Mouse (Mus musculus): ENCODE measurements at regions not wholly inside any gene's neighbourhood (a gene's known extent, or its start where the extent isn't known, plus 50 kb on each side); places are given as distances from the start of the nearest gene placed in this dataset.
A peak's percentile ranks its signal among the peaks of the same experiment; 100 is the strongest.
"Not testable (repeated sequence)": the region's sequence is repeated elsewhere in the genome, so short reads cannot be mapped to it uniquely, and the experiment has no call there.

DNA sequence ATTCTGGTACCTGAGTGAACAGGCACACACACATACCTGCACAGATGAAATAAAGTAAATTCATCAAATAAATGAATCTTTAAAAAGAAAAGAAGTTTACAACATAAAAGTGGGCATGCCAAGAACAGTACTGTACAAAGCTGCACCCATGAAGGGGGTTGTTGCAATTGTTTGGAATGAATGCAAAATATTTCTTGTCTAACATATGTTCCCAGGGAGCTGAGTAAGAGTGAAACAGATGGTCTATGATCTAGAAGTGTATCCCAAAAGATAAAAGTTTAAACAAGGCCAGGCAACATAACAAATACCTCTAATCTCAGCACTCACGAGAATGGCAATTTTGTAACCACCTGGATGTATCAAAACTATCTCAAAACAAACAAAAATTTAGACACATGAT, 1685.5 kb upstream of the Dsel start:
- intact Hi-C loops (cut with DNase I) = no loop called here
- DNase-seq (ENCODE audit: low spot score in 2 of 2) = peak in 1 of 2 experiments; percentile 57

DNA sequence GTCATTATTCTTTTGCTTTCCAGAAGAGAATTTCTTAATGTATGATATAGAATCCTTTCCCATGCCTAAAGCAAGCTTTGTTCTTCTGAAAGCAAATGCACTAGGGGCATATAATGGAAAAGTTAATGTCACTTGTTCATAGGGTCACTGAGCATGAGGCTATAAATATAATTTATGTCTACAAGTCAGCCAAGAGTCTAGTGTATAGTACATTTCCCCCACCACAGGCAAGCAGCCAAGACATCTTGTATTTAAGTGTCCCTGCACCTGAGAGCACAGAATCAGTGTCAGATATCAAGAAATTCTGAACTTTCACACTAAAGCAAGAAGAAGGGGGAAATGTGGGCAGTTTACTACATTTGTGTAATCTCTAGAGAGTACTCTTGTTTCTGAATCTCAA, 1675.3 kb upstream of the Dsel start:
- DNase-seq (ENCODE audit: low spot score in 2 of 2) = no peak
- intact Hi-C loops (cut with DNase I) = no loop called here

DNA sequence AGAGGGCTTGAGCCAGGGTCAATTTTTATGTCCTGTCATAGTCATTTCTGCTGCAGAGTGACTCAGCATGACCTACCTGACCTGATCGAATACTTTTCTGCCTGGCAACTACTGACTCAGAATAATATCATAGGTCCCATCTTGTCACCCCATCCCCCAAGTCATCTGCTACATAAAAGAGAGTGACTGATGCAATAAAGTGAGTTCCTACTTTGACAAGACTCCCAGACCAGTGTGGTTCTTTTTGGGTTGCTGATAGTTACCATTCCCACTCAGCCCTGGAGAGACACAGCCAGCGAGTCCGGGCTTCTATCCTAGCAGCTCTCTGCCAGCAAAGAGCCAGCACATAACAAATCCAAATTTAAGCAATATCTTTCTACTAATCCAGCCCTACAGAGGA, 1665.8 kb upstream of the Dsel start:
- intact Hi-C loops (cut with DNase I) = no loop called here
- DNase-seq (ENCODE audit: low spot score in 2 of 2) = no peak

DNA sequence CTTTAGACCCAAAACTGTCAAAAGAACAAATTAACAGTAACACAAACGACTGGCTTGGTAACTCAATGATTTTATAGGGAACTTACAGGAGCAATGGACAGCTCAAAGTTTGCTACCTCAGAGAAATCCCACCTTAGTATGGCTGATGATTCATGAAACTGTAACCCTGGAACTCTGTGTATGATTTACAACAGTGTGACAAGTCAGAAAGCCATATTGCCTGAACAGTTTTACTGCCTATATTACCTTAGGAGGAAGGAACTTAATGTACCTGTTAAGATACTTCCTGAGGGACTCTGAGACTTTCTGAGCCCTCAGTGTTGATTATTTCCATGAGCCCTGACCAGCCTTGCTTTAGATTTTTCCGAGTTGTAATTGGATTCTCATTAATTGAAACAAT, 1631.3 kb upstream of the Dsel start:
- no peak for DNase-seq (ENCODE audit: low spot score in 2 of 2)
- intact Hi-C loops (cut with DNase I) = no loop called here

DNA sequence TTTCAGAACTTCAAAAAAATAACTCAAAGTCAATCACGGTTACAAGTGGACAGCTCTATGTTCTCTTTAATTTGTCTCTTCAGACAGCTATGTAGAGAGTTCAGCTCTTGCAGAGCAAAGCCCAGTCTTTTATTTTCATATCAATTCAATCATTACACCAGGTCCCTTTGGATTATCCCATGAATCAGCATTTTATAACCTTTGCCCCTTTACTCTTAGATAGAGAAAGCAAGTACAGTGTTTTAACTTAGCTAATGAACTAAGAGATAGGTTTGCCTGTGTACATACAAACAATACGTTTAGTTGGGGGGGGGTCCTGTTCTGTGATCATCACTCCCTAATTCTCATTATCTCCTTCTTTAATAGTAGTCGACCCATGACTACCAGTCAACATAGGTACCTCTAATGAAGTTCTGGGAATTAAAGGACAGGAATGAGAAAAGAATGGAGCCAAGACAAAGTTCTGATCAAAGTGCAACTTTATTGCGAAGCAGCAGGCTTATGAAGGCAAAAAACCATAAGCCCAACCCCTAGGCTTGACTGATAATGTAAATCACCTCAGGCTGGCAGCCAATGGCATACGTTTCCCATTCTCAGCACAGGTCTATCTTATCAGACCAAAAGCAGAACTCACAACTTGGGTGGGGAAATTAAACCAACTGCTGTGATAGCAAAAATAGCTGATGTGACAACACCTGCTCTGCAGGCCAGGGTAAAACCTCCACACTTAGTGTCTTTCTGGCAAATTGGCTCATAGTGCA, 1625.7 kb upstream of the Dsel start:
- intact Hi-C loops (cut with DNase I) = no loop called here
- no peak for DNase-seq (ENCODE audit: low spot score in 2 of 2)

DNA sequence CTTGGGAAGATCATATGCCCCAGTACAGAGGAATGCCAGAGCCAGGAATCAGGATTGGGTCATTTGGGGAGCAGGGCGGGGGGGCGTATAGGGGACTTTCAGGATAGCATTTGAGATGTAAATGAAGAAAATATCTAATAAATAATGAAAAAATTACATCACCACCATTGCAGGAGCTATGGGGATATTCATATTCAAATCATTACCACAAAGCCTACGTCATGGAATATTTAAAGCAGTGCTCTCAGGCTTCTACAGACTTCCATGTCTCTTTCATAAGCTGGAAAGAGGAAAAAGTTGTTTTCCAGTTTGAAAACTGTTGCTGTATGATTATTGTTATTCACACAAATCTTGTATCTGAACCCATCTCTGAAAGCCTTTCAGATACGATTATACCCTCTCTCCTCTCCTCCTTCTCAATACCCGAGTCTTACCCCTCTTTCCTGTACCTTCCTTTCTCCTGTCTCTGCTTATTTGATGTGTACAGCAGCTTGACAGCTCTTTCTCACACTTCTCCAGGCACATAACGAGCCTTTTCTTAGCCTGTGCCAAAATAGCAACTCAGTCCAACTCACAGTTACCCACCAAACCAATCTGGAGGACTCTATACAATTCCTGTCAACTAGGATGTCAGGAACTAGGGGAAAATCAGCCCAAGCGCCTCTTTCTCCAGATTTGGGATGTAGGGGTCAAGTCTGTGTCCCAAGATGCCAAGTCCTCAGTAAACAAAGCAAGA, 1592.0 kb upstream of the Dsel start:
- intact Hi-C loops (cut with DNase I) = no loop called here
- peak in 1 of 2 experiments; percentile 28 for DNase-seq (ENCODE audit: low spot score in 2 of 2)

DNA sequence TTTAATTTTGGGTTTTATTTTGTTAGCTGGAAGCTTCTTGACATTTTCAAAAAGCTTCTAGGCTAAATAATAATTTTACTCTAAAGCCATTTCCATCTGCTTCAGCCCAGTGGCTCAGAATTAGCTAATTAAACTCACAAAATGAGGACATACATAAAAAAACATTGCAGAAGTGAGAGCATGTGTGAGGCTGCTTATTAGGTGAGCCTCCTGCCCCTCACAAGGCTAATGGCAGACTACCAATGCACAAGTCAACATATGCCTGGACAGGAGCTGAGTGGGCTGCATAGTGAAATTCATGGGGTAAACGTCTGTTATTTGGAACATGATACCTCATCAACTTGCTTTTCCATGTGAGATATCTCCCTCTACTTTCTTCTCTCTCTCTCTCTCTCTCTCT, 1569.0 kb upstream of the Dsel start:
- intact Hi-C loops (cut with DNase I) = no loop called here
- no peak for DNase-seq (ENCODE audit: low spot score in 2 of 2)

DNA sequence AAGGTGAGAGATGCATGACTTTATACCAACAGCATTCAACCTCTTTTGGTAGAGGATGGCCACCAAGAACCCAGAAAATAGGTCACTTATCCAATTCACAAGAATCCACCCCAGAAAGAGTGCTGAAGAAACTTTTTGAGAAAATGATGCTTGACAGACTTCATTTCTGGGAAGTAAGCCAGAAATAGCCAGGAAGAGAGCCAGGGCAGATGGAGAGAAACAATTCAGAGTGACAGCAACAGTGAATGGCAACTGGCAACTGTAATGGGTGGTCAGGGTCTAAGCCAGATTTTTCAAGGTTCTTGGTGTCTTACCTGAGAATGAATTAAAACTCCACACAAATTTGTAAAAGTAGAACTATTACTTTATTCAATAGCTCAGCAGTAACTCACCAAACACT, 1566.5 kb upstream of the Dsel start:
- DNase-seq (ENCODE audit: low spot score in 2 of 2) = peak in 1 of 2 experiments; percentile 7
- intact Hi-C loops (cut with DNase I) = no loop called here

DNA sequence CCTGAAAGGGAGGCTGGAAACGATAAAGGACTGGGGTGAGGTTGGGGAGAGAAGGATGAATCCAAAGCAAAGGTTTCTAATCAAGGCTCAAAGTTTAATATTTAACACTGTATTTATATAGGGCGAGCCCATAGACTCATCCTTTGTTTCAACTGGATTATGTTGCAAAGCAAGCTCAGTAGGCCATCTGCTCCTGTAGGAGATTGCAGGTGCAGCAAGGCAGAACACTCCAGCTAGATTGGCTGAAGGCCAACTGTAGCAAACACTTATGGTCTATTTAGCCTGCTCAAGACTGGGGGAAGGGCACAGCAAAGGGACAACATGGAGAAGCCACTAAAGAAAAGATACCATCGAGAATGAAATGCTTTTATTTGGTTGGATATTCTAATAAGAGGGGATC, 1548.1 kb upstream of the Dsel start:
- intact Hi-C loops (cut with DNase I) = no loop called here
- DNase-seq (ENCODE audit: low spot score in 2 of 2) = peak in 1 of 2 experiments; percentile 6

DNA sequence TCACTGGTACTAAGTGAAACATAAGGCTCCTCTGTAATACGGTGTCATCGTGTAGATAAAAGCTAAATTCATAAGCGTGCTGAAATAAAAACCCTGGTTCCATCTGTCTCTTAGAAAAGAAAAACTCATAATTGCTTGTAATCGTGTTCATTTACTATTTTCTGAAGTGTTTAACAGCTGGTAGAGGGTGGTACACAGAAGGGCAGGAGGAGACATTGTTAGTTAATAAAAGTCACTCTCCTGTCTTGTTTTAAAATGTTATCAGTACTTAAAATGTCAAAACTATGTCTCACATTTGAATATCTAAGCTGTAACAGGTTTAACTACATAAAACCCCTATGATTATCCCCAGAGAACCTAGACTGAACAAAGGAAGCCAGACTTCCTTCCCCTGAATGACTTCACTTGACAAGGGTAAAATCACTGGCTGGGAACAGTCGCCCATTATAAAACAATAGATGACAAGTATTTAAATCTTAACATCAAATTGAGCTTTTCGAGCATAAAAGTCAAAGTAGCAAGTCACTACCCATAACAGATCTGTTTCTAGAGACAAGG, 1530.6 kb upstream of the Dsel start:
- intact Hi-C loops (cut with DNase I) = no loop called here
- peak in 1 of 2 experiments; percentile 31 for DNase-seq (ENCODE audit: low spot score in 2 of 2)

DNA sequence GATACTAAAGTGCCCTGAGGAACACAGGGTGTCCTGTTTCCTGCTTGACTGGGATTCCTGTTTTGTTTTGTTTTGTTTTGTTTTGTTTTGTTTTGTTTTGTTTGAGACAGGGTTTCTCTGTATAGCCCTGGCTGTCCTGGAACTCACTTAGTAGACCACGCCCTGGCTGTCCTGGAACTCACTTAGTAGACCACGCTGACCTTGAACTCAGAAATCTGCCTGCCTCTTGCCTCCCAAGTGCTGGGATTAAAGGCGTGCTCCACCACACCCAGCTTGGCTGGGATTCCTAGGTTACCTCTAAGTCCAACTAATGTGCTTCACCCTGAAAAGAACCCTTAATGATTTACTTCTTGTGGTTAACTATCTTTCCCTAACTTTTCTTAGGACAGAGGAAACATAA, 1529.6 kb upstream of the Dsel start:
- DNase-seq (ENCODE audit: low spot score in 2 of 2); intact Hi-C loops (cut with DNase I): not testable (repeated sequence)

DNA sequence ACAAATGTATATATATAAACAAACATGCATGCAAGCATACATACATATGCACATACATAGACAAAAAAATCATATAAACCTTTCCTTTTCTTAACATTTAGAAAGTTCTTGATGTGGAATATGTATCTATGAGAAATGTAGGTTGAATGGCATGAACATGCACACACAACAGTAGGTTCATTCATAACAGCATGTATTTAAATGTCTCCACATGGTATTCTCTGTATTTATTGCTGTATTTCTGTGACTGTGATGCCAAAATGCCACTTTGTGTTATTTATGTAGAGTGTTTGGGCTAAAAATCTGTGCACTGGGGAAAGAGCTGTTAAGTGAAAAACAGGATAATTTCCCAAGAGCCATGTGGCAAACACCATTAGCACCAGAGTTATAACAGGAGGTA, 1528.2 kb upstream of the Dsel start:
- intact Hi-C loops (cut with DNase I) = no loop called here
- DNase-seq (ENCODE audit: low spot score in 2 of 2) = peak in 1 of 2 experiments; percentile 3

DNA sequence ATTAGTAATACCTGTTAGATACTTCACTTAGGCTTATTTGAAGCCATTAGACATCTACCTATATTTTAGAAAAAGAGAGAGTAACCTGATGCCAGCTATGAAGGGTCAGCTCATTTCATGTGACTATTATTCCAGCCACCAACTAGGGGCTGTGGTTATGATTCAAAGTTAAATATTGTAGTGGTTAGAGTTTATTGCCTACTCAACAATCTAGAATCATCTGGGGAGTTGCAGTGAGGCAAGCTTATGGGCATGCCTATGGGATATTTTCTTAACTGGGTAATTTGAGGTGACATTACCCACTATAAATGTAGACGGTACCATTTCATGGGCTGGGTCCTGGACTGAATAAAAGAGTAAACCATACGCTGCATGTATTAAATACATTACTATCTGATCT, 1525.2 kb upstream of the Dsel start:
- no peak for DNase-seq (ENCODE audit: low spot score in 2 of 2)
- intact Hi-C loops (cut with DNase I) = no loop called here

DNA sequence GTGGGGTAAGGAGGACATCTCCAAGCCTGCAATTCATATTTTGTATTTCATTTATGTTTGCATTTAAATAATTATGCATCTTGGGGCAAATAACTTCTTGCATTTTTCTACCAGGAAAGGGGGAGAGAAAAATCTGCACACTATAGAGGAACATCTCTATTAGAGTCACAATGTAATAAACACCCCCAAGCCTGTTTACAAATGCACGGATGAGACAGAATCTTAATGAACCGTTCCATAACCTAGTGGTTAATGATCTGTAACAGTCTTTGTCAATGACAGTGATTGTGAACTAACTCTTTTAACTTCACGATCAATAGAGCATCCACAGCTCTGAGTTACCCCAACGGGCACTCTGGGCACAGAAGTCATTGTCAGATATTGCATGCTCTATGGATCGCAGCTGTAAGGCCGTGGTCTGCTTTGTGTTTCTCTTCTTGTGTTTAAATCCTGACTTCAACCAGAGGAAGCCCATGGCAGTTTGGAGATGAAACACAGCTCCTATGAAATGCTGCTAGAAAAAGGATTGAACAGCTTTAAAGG, 1520.2 kb upstream of the Dsel start:
- no peak for DNase-seq (ENCODE audit: low spot score in 2 of 2)
- intact Hi-C loops (cut with DNase I) = no loop called here

DNA sequence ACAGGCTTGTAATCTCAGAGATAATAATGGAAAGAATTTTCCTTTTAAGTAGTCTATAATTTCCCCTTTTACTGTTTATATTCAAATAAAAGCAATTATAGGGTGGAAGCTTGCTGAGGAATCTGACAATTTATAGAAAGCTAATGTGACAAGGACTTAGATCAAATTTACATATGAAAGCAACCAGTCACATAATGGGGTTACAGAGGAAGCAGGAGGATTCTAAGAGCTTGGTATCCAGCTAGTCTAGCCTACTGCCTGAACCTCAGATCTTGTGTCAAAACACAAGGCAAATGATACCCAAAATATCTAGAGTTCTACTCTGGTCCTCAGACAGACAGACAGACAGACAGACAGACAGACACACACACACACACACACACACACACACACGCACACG, 1519.0 kb upstream of the Dsel start:
- DNase-seq (ENCODE audit: low spot score in 2 of 2) = no peak
- intact Hi-C loops (cut with DNase I) = no loop called here

DNA sequence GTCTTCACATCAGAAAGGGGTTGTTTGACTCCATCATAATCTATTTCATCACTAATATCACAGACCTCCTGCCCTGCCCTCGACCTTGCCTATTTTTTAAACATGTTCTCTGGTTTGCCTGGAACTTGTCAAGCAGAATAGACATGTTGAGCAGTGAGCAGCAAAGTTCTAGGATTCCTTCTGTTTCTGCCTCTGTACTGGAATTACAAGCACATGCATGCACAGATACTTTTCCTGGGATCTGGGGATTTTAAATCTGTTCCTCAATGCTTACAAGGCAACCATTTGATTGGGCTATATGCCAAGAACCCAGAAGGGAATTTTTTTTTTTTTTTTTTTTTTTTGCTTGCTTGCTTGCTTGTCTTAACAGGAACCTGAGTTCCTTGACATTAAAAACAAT, 1508.0 kb upstream of the Dsel start:
- DNase-seq (ENCODE audit: low spot score in 2 of 2) = peak in 1 of 2 experiments; percentile 29
- intact Hi-C loops (cut with DNase I) = no loop called here

DNA sequence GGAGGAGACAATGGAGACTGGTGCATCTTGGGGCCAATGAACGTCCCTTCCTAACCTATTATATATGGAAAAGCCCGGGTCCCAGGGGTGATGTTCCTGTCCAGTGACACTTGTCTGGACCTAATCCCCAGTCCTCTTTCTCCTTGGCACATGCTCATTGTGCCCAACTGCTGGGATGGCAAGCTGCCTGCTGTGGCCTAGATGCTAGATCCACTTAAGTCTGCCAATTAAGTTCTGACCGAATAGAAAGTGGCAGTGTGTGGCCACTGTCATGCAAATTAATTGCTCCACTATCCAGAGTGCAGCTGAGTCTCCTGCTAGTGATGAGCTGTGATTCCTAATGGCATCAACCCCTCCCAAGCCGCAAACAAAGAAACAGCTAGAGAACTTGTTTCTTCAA, 1493.5 kb upstream of the Dsel start:
- intact Hi-C loops (cut with DNase I) = no loop called here
- no peak for DNase-seq (ENCODE audit: low spot score in 2 of 2)

DNA sequence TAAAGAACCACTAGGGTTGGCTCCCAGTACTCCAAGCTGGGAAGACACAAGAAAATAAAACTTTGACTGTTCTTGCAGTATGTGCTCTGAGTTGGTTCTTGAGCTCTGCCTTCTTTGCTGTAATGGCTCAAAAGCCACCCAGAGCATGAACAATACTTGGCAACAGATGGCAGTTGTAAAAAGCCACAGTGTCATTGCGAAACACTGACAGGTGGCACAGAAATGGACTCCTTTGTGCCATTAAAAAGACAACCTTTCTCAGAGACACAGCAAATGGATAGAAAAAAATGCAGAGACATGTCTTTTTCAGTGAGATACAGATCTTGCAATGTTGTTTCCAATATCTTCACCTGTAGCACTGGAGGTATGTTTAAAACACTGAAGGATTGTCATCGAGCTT, 1443.3 kb upstream of the Dsel start:
- intact Hi-C loops (cut with DNase I) = no loop called here
- DNase-seq (ENCODE audit: low spot score in 2 of 2) = no peak

DNA sequence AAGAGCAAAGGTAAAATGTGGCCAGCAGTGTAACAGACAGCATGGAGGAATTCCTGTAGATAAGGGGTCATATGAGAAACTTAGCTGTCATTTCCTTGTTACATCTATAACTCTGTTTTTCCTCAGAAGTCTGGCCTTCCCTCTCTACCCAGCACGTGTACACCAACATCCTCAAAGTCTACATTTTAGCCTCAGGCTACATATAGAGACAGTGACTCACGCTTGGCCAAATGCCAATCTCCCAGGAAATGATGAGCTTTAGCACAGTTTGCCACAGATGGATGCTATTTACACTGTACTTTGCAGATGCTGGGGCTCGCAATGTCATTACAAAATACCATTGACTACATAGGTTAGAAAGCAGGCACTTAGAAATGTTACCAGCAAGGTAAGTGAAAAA, 1433.1 kb upstream of the Dsel start:
- intact Hi-C loops (cut with DNase I) = no loop called here
- DNase-seq (ENCODE audit: low spot score in 2 of 2) = peak; percentile 81 to 89

DNA sequence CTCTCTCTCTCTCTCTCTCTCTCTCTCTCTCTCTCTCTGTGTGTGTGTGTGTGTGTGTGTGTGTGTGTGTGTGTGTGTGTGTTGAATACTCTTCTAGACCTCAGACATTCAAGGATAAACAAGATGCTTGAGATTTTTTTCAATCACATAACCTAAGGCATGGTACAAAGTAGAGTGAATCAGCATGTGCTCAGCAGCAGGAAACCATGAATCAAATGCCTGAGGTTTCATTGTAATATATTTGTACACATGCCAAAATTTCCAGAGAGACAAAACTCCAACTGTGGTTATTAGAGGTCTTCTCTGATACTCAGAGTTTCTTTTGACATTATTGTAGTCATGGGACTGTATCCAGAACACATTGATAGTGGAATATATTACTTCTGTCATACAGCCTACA, 1423.5 kb upstream of the Dsel start:
- intact Hi-C loops (cut with DNase I) = no loop called here
- DNase-seq (ENCODE audit: low spot score in 2 of 2) = no peak

DNA sequence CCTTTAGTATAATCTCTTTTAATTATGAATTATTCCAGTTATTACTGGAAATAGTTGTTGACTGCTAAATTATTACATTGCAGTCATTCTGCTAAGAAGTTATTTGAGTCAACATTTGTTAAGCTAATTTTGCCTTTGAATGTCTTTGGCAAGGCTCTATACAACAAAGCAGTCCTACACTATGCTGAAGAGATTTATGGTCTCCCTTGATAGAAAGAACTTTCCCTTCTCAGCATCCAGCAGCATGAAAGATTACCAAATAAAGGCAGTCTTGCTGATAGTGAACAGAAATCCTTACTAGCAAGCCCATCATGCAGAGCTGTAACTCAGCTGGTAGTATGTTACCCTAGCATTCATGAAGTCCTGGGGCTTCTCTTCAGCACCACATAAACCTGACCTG, 1419.4 kb upstream of the Dsel start:
- DNase-seq (ENCODE audit: low spot score in 2 of 2) = no peak
- intact Hi-C loops (cut with DNase I) = no loop called here

Data from left cerebral cortex, postnatal 25 days (tissue).